In the genomic region with DNA sequence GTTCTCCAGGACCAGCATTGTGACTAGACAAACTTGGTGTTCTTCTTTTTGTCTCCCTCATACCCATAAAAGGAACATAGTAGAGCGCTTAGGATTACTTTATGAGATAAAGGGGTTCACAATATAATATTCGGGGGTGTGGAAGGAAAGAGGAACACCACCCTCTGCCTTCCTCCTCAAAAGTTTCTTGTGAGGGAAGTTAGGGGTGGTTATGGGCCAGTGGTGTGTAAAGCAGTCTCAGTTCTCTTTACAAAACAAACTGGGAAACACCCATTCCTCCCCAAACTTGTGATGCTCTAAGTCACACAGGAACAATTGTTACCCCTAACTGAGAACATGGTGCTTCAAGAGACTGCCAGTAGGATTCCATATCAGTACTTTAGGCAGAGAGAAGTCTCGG, we compare ENCODE assay signal across 38 mouse cellular contexts. TPM values are rescaled to one million over a fixed set of nuclear protein-coding genes. Genes with fewer than 3 reads are reported as not detected.
DNase-seq lines count a peak whose midpoint lies in the region; ATAC-seq and TF ChIP-seq lines count a peak whose summit lies in the region.
"Had no signal": no experiment of that assay in that cellular context is flagged by ENCODE, and none has a peak within 500 bp of the region (broad histone marks: within the 10 kb centered on the region; RNA-seq: fewer than 3 reads in every experiment).

No protein-coding gene starts in this region.

- H3K9ac ChIP-seq in liver, adult 2 months (ENCODE audit: low read depth, low read length) = no peak overlapping the region
- H3K9ac ChIP-seq in liver, embryonic 11.5 days (ENCODE audit: low read depth, low read length) = no peak overlapping the region
- H3K9ac ChIP-seq: embryonic facial prominence, embryonic 13.5 days; heart, embryonic 13.5 days; hindbrain, embryonic 15.5 days; stomach, embryonic 15.5 days had no signal

- H3K79me2 ChIP-seq in liver, adult 2 months (ENCODE audit: control insufficient read depth, insufficient read depth, low read length) = no peaks in the 10 kb centered on the region

- intact Hi-C loops in left cerebral cortex, postnatal 4 days (cut with DNase I) = no loop called here

- no peaks in the 10 kb centered on the region for H3K4me1 ChIP-seq in liver, adult 2 months (ENCODE audit: control insufficient read depth, insufficient read depth, low read length)
- no peaks in the 10 kb centered on the region for H3K4me1 ChIP-seq in liver, embryonic 11.5 days (replicated peaks; ENCODE audit: control insufficient read depth, insufficient read depth, low read length)
- H3K4me1 ChIP-seq: embryonic facial prominence, embryonic 13.5 days; forebrain, embryonic 10.5 days; heart, embryonic 13.5 days; hindbrain, embryonic 10.5 days; hindbrain, embryonic 15.5 days; stomach, embryonic 15.5 days had no signal

- H3K36me3 ChIP-seq in liver, adult 2 months (ENCODE audit: control insufficient read depth, insufficient read depth, low read length) = no peaks in the 10 kb centered on the region
- H3K36me3 ChIP-seq in liver, embryonic 11.5 days (ENCODE audit: control insufficient read depth, insufficient read depth, low read length) = no peaks in the 10 kb centered on the region
- H3K36me3 ChIP-seq: embryonic facial prominence, embryonic 13.5 days; forebrain, embryonic 10.5 days; heart, embryonic 13.5 days; hindbrain, embryonic 10.5 days; hindbrain, embryonic 15.5 days; stomach, embryonic 15.5 days had no signal

- H3K4me2 ChIP-seq in liver, embryonic 11.5 days = no peak overlapping the region
- H3K4me2 ChIP-seq: embryonic facial prominence, embryonic 13.5 days; heart, embryonic 13.5 days; hindbrain, embryonic 15.5 days; midbrain, embryonic 11.5 days; stomach, embryonic 15.5 days had no signal

- 82% methylated on average over 3 of the region's 3 CpGs for WGBS in liver, adult 2 months
- 71% methylated on average over 3 of the region's 3 CpGs for WGBS in liver, embryonic 11.5 days

- no peaks in the 10 kb centered on the region for H3K9me3 ChIP-seq in liver, embryonic 11.5 days (ENCODE audit: control insufficient read depth, low read length)
- H3K9me3 ChIP-seq: embryonic facial prominence, embryonic 13.5 days; forebrain, embryonic 10.5 days; heart, embryonic 13.5 days; hindbrain, embryonic 10.5 days; hindbrain, embryonic 15.5 days; stomach, embryonic 15.5 days had no signal

- DNase-seq in liver, adult 2 months (ENCODE audit: extremely low read depth, low read depth, low spot score) = peak; percentile 40
- DNase-seq in liver, embryonic 11.5 days (ENCODE audit: low spot score) = no peak
- DNase-seq in A20 (ENCODE audit: low read depth, low spot score) = peak; percentile 65
- peak; percentile 5 for DNase-seq in brain, adult 2 months (ENCODE audit: low read depth, low spot score)
- DNase-seq in cerebellum, adult 9-10 months = no peak
- no peak for DNase-seq in layer of hippocampus, adult 11-12 months (ENCODE audit: low spot score)
- no peak for DNase-seq in left cerebral cortex, postnatal 4 days
- DNase-seq: adrenal gland, adult 2 months; adrenal gland, postnatal 36 days; cerebellum, adult 8-10 months; cerebellum, postnatal 36 days; gastrocnemius, adult 2 months; gastrocnemius, postnatal 36 days; heart, postnatal 14 days; kidney, adult 2 months; kidney, postnatal 4 days; liver; retina, postnatal 1 day; right cerebral cortex, postnatal 14 days had no signal

- H3K27me3 ChIP-seq in liver, adult 2 months (ENCODE audit: control insufficient read depth, insufficient read depth, low read length) = no peaks in the 10 kb centered on the region
- no peaks in the 10 kb centered on the region for H3K27me3 ChIP-seq in liver, embryonic 11.5 days (replicated peaks; ENCODE audit: control insufficient read depth, insufficient read depth, low read length)
- H3K27me3 ChIP-seq: embryonic facial prominence, embryonic 13.5 days; heart, embryonic 13.5 days; hindbrain, embryonic 15.5 days; stomach, embryonic 15.5 days had no signal

- no peak overlapping the region for H3K4me3 ChIP-seq in liver, adult 2 months (ENCODE audit: insufficient read depth, low read depth, low read length)
- H3K4me3 ChIP-seq in liver, embryonic 11.5 days (ENCODE audit: low read depth, low read length) = no peak overlapping the region
- H3K4me3 ChIP-seq: embryonic facial prominence, embryonic 13.5 days; forebrain, embryonic 10.5 days; gastrocnemius, adult 2 months; heart, embryonic 13.5 days; hindbrain, embryonic 10.5 days; hindbrain, embryonic 15.5 days; stomach, embryonic 15.5 days had no signal

- TF ChIP-seq POLR2A in liver, adult 2 months (IDR thresholded peaks at IDR 0.05; ENCODE audit: extremely low read depth, insufficient read depth, low read length) = no peak

- no peak for ATAC-seq in liver, embryonic 11.5 days (replicated peaks; ENCODE audit: low FRiP score)
- ATAC-seq in monocyte, adult 5-6 weeks (replicated peaks; ENCODE audit: insufficient number of reproducible peaks, low FRiP score, low TSS enrichment, poor library complexity, severe bottlenecking) = peak; percentile 92
- ATAC-seq: activated CD4-positive, CD25-positive, alpha-beta regulatory T cell, adult 4 months; CD4-positive, CD25-positive, alpha-beta regulatory T cell, adult 4 months; forebrain, embryonic 16.5 days; inflammation-experienced regulatory T-cells, adult 6 months had no signal

- no peak for TF ChIP-seq CTCF in liver, adult 2 months (IDR thresholded peaks at IDR 0.05; ENCODE audit: low read depth, low read length)

- no peak overlapping the region for H3K27ac ChIP-seq in liver, adult 2 months (replicated peaks; ENCODE audit: insufficient read depth, low read depth, low read length)
- no peak overlapping the region for H3K27ac ChIP-seq in liver, embryonic 11.5 days (ENCODE audit: low read depth, low read length)
- H3K27ac ChIP-seq: embryonic facial prominence, embryonic 13.5 days; forebrain, embryonic 10.5 days; gastrocnemius, adult 2 months; heart, embryonic 13.5 days; hindbrain, embryonic 10.5 days; hindbrain, embryonic 15.5 days; kidney, postnatal 0 days; stomach, embryonic 15.5 days had no signal

RNA-seq across cellular contexts. Expression of a gene that starts 12.0 kb away (rescaled TPM):
- not detected in 2 replicates for total RNA-seq in liver, adult 2 months (2014; rRNA removed)
- polyA plus RNA-seq in liver, adult 2 months (2012; rRNA removed) = not detected in 2 replicates
- not detected in 2 replicates for polyA plus RNA-seq in liver, embryonic 11.5 days (2014; fragmentation: Nextera tagmentation; extraction: Ambion mirVana)
- 0.86 to 1.5 TPM in 2 of 3 replicates, not detected in the other for total RNA-seq in monocyte, adult 5-6 weeks (2017)
- not detected for total RNA-seq in left cerebral cortex, postnatal 4 days (2021)
- total RNA-seq: adrenal gland, adult 2 months; adrenal gland, postnatal 36 days; gastrocnemius, adult 2 months; gastrocnemius, postnatal 36 days; heart, adult 8-10 months; heart, postnatal 14 days; left cerebral cortex, postnatal 10 days had no signal
- polyA plus RNA-seq: adrenal gland, adult 2 months; embryonic facial prominence, embryonic 13.5 days; forebrain, embryonic 10.5 days; forebrain, embryonic 16.5 days; heart, embryonic 13.5 days; hindbrain, embryonic 10.5 days; hindbrain, embryonic 15.5 days; liver, embryonic 16.5 days; lung, embryonic 16.5 days; midbrain, embryonic 11.5 days; neural tube, embryonic 14.5 days; stomach, embryonic 15.5 days; urinary bladder, adult 2 months had no signal

Comparison
In these comparisons a context has a peak if more than half of its experiments do, and no peak if none do; other contexts are left out.
1. DNase-seq: peak in liver, adult 2 months (single experiment), A20 (single experiment) and brain, adult 2 months (single experiment); none in liver, embryonic 11.5 days (single experiment), cerebellum, adult 9-10 months (single experiment), layer of hippocampus, adult 11-12 months (single experiment) and left cerebral cortex, postnatal 4 days (single experiment).